ENCODE assay signal across 19 mouse cellular contexts in genomic region chr9:52425413-52425812, GRCm38 (mm10).
"Had no signal": no experiment of that assay in that cellular context is flagged by ENCODE, and none has a peak within 500 bp of the region (broad histone marks: within the 10 kb centered on the region; RNA-seq: fewer than 3 reads in every experiment).

No protein-coding gene starts in this region.

- ATAC-seq: liver, postnatal 0 days; lung, postnatal 0 days; midbrain, embryonic 16.5 days had no signal

- H3K4me2 ChIP-seq: lung, embryonic 15.5 days; midbrain, embryonic 12.5 days; neural tube, embryonic 12.5 days; stomach, embryonic 15.5 days had no signal

- H3K4me3 ChIP-seq: lung, embryonic 15.5 days; megakaryocyte, embryonic 14.5 days; midbrain, embryonic 12.5 days; neural tube, embryonic 12.5 days; stomach, embryonic 15.5 days had no signal

- H3K27ac ChIP-seq: lung, embryonic 15.5 days; macrophage; midbrain, embryonic 12.5 days; neural tube, embryonic 12.5 days; stomach, embryonic 15.5 days; stomach, postnatal 0 days had no signal

- H3K36me3 ChIP-seq: lung, embryonic 15.5 days; midbrain, embryonic 12.5 days; neural tube, embryonic 12.5 days; stomach, embryonic 15.5 days had no signal

- H3K9ac ChIP-seq: liver, postnatal 0 days; lung, embryonic 15.5 days; midbrain, embryonic 12.5 days; neural tube, embryonic 12.5 days; stomach, embryonic 15.5 days had no signal

- DNase-seq: liver, postnatal 0 days; lung, adult 2 months; lung, postnatal 14 days; lung, postnatal 36 days; midbrain, embryonic 14.5 days; right cerebral cortex, postnatal 25 days; right cerebral cortex, postnatal 4 days; thymus, adult 2 months; thymus, postnatal 25 days; thymus, postnatal 4 days had no signal

- H3K27me3 ChIP-seq: lung, embryonic 15.5 days; midbrain, embryonic 12.5 days; neural tube, embryonic 12.5 days; stomach, embryonic 15.5 days had no signal

- H3K9me3 ChIP-seq: lung, embryonic 15.5 days; megakaryocyte, embryonic 14.5 days; midbrain, embryonic 12.5 days; neural tube, embryonic 12.5 days; stomach, embryonic 15.5 days had no signal

- H3K4me1 ChIP-seq: lung, embryonic 15.5 days; neural tube, embryonic 12.5 days; stomach, embryonic 15.5 days had no signal
